Mouse (Mus musculus): ENCODE data around the gene Hoxa11. TPM values are rescaled to one million over a fixed set of nuclear protein-coding genes. Genes with fewer than 3 reads are reported as not detected.

Gene Hoxa11
- polyA plus RNA-seq, 1 experiment, result 10.9 TPM

DNA sequence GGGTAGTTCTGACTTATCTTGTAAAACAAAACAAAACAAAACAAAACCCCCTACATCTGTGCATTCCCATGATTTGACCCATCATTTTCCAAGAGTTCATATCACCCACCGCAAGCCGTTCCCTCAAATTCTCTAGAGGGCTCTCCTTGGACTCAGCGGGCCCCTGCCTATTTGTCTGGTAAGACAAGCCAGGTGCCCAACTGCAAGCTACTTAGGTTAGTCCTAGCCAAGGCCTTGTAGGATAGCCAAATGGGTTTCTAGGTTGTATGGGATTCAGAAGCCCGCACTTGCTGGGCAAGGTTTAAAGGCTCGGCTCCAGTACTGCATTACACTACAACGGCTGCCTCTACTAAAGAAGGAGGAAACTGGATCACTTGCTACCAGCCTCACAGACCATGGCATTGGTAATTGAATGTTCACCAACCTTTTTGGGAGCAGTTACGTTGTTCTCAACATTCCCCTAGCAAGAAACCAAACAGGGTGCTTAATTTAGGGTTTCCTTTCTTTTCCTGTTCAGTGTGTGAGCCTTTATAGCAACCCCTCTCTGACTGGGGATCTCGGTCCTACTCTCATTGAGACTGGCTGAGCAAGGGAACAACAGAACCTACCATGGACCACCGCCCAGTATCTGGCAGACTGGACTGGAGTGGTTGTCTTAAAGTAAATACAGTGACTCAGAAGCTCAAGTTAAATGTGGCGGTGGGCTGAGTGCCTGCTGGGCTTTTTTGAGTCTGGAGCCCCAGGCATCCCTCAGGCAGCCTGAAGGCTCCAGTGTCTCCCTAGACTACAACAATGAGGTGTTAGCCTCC, 8.1 kb downstream of the Hoxa11 start:
- H3K4me3 ChIP-seq, result peak overlapping the region; percentile 86
- TF ChIP-seq E2F4 (IDR thresholded peaks at IDR 0.05; ENCODE audit: insufficient read depth) (no peak), MAX (IDR thresholded peaks at IDR 0.05; ENCODE audit: low read depth) (no peak), POLR2A (IDR thresholded peaks at IDR 0.05; ENCODE audit: insufficient read length, low read depth) (no peak), TCF12 (IDR thresholded peaks at IDR 0.05; ENCODE audit: insufficient read depth, poor library complexity, severe bottlenecking) (no peak), POLR2AphosphoS2 (IDR thresholded peaks at IDR 0.05; ENCODE audit: insufficient read length, low read depth) (no peak), USF1 (IDR thresholded peaks at IDR 0.05; ENCODE audit: low read depth) (no peak), REST (IDR thresholded peaks at IDR 0.05; ENCODE audit: insufficient read depth, insufficient read length) (no peak), TCF3 (IDR thresholded peaks at IDR 0.05; ENCODE audit: insufficient read length, low read depth) (no peak), SRF (IDR thresholded peaks at IDR 0.05; ENCODE audit: control insufficient read depth, insufficient read length, low read depth) (no peak), MYOG (IDR thresholded peaks at IDR 0.05; ENCODE audit: control insufficient read depth in 1 of 3, insufficient read depth in 1 of 3, insufficient read length in 2 of 3, low read depth in 2 of 3) (no peak), MYOD1 (IDR thresholded peaks at IDR 0.05; ENCODE audit: control insufficient read depth in 1 of 3, insufficient read length in 2 of 3, low read depth in 2 of 3) (no peak), CEBPB (IDR thresholded peaks at IDR 0.05; ENCODE audit: insufficient read depth, poor library complexity, severe bottlenecking) (no peak)
- H3K36me3 ChIP-seq (ENCODE audit: control insufficient read depth, insufficient read depth), result no peaks in the 10 kb centered on the region
- H3K27me3 ChIP-seq (ENCODE audit: control insufficient read depth, insufficient read depth, insufficient read length), result no peaks in the 10 kb centered on the region
- no peak overlapping the region for H3ac ChIP-seq (ENCODE audit: control insufficient read depth, insufficient read length)
- H3K79me2 ChIP-seq (ENCODE audit: control insufficient read depth, insufficient read depth), result peaks cover 73% of the 10 kb centered on the region
- H3K4me2 ChIP-seq (ENCODE audit: low read depth), result peak overlapping the region; percentile 79

DNA sequence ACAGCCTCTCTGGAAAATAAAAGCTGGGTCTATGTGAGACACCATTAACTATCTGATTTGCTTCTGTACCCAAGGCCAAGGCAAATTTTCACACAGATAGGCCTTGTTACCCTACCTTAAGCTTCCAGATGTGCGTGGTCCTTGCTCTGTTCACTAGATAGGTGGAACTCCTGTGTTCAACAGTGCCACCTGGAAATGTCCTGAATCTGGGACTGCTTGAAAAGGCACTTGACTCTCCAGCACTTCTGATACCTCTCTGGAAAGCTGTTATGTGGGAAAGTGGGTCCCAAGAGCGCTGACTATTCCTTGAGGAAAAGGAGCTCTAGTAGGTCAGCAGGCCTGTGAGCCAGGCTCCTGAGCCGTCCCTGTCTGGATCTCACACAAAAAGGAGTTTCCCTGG, 8.8 kb downstream of the Hoxa11 start:
- H3K36me3 ChIP-seq (ENCODE audit: control insufficient read depth, insufficient read depth), result no peaks in the 10 kb centered on the region
- peaks cover 78% of the 10 kb centered on the region for H3K79me2 ChIP-seq (ENCODE audit: control insufficient read depth, insufficient read depth)
- peak overlapping the region; percentile 86 for H3K4me3 ChIP-seq
- TF ChIP-seq USF1 (IDR thresholded peaks at IDR 0.05; ENCODE audit: low read depth) (no peak), TCF3 (IDR thresholded peaks at IDR 0.05; ENCODE audit: insufficient read length, low read depth) (no peak), MAX (IDR thresholded peaks at IDR 0.05; ENCODE audit: low read depth) (no peak), SRF (IDR thresholded peaks at IDR 0.05; ENCODE audit: control insufficient read depth, insufficient read length, low read depth) (no peak), CEBPB (IDR thresholded peaks at IDR 0.05; ENCODE audit: insufficient read depth, poor library complexity, severe bottlenecking) (no peak), REST (IDR thresholded peaks at IDR 0.05; ENCODE audit: insufficient read depth, insufficient read length) (no peak), MYOG (IDR thresholded peaks at IDR 0.05; ENCODE audit: control insufficient read depth in 1 of 3, insufficient read depth in 1 of 3, insufficient read length in 2 of 3, low read depth in 2 of 3) (no peak)
- H3K27me3 ChIP-seq (ENCODE audit: control insufficient read depth, insufficient read depth, insufficient read length), result no peaks in the 10 kb centered on the region
- peak overlapping the region; percentile 79 for H3K4me2 ChIP-seq (ENCODE audit: low read depth)
- H3ac ChIP-seq (ENCODE audit: control insufficient read depth, insufficient read length), result no peak overlapping the region

DNA sequence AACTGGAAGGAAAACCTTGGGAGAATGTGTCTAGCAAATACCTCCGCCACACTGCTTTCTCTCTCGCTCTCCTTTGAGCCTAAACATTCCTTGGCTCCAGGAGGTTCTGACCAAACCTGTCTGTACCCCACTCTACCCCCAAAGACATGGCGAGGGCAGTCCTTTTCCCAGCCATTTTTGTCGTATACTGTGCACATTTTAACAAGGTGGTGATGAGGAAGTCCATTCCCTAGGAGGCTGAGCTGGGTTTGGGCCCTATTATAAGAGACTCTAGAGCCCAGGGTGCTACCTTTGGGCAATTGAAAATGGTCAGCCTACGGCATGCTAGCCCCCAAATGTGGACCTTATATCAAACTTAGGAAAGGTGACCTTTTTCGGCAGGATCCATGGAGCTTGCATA, 9.7 kb downstream of the Hoxa11 start:
- no peaks in the 10 kb centered on the region for H3K27me3 ChIP-seq (ENCODE audit: control insufficient read depth, insufficient read depth, insufficient read length)
- peaks cover 87% of the 10 kb centered on the region for H3K79me2 ChIP-seq (ENCODE audit: control insufficient read depth, insufficient read depth)
- no peak overlapping the region for H3K4me3 ChIP-seq
- no peak overlapping the region for H3ac ChIP-seq (ENCODE audit: control insufficient read depth, insufficient read length)
- peak overlapping the region; percentile 79 for H3K4me2 ChIP-seq (ENCODE audit: low read depth)
- TF ChIP-seq MAX (IDR thresholded peaks at IDR 0.05; ENCODE audit: low read depth), result no peak
- no peak for TF ChIP-seq USF1 (IDR thresholded peaks at IDR 0.05; ENCODE audit: low read depth)
- no peaks in the 10 kb centered on the region for H3K36me3 ChIP-seq (ENCODE audit: control insufficient read depth, insufficient read depth)

DNA sequence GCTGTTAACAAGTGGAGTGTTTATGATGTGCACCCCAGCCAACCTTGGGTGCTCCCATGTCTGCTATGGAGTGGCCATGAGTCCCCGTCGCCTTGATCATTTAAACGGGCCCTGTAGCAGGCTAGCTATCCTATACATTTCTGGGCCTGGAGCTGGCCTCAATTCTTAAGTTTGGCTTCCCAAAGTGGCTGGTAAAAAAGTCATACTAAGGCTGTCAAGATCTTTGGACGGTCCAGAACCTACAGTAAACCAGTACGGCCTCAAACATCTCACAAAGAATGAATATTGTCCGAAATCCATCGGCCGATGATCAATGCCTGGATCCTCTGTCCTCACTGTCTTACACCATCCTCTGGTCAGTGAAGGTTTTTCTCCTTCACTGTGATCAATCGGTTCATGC, 10.3 kb downstream of the Hoxa11 start:
- Histone ChIP-seq H3ac (ENCODE audit: control insufficient read depth, insufficient read length) (no peak overlapping the region), H3K4me2 (ENCODE audit: low read depth) (peak overlapping the region; percentile 99), H3K27me3 (ENCODE audit: control insufficient read depth, insufficient read depth, insufficient read length) (no peaks in the 10 kb centered on the region), H3K4me3 (peak overlapping the region; percentile 89), H3K79me2 (ENCODE audit: control insufficient read depth, insufficient read depth) (peaks cover 91% of the 10 kb centered on the region), H3K36me3 (ENCODE audit: control insufficient read depth, insufficient read depth) (no peaks in the 10 kb centered on the region)
- TF ChIP-seq MAX (IDR thresholded peaks at IDR 0.05; ENCODE audit: low read depth), result no peak
- no peak for TF ChIP-seq REST (IDR thresholded peaks at IDR 0.05; ENCODE audit: insufficient read depth, insufficient read length)
- no peak for TF ChIP-seq USF1 (IDR thresholded peaks at IDR 0.05; ENCODE audit: low read depth)

DNA sequence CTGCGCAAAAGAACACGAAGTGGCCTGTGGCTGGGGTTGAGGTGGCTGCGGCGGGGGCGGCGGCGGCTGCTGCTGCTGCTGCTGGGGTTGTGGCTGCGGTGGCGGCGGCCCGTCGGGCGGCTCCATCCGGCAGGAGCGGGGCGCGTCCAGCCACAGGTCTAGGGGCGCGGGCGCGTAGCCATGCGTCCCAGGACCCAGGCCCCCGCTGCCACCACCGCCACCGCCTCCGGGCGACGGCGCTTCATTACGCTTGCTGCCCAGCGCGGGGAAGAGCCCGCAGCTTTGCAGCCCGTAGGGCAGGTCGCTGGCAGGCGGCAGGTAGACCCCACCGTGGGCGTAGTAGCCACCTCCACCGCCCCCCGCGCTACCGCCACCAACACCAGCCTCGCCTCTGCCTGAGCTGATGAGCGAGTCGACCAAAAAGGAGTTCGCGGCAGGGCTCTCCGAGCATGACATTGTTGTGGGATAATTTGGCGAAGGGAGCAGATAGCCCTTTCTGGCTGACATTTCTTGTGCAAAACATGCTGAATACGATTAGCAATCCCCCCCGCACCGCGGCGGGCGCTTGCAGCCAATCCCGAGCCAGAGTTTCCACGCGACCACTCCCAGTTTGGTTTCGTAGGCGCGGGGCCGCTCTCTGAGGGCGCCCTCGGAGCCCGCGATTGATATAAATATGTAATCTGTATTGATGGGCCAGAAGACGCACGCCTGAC, 11.0 kb downstream of the Hoxa11 start:
- Histone ChIP-seq H3K36me3 (ENCODE audit: control insufficient read depth, insufficient read depth) (no peaks in the 10 kb centered on the region), H3ac (ENCODE audit: control insufficient read depth, insufficient read length) (peak overlapping the region; percentile 73), H3K79me2 (ENCODE audit: control insufficient read depth, insufficient read depth) (peaks cover 91% of the 10 kb centered on the region), H3K4me2 (ENCODE audit: low read depth) (peak overlapping the region; percentile 99), H3K4me3 (peak overlapping the region; percentile 89), H3K27me3 (ENCODE audit: control insufficient read depth, insufficient read depth, insufficient read length) (no peaks in the 10 kb centered on the region)
- TF ChIP-seq POLR2AphosphoS2 (IDR thresholded peaks at IDR 0.05; ENCODE audit: insufficient read length, low read depth), result peak; percentile 40
- TF ChIP-seq USF1 (IDR thresholded peaks at IDR 0.05; ENCODE audit: low read depth), result no peak

Measured in myocyte (in vitro differentiated cells).